Mouse (Mus musculus): ENCODE measurements around the gene Rfc4. TPM values are rescaled to one million over a fixed set of nuclear protein-coding genes. Genes with fewer than 3 reads are reported as not detected.

Rfc4 gene
- 26.8 and 29.4 TPM in 2 replicates for polyA plus RNA-seq (2015; fragmentation: Nextera tagmentation; extraction: Ambion mirVana)

DNA sequence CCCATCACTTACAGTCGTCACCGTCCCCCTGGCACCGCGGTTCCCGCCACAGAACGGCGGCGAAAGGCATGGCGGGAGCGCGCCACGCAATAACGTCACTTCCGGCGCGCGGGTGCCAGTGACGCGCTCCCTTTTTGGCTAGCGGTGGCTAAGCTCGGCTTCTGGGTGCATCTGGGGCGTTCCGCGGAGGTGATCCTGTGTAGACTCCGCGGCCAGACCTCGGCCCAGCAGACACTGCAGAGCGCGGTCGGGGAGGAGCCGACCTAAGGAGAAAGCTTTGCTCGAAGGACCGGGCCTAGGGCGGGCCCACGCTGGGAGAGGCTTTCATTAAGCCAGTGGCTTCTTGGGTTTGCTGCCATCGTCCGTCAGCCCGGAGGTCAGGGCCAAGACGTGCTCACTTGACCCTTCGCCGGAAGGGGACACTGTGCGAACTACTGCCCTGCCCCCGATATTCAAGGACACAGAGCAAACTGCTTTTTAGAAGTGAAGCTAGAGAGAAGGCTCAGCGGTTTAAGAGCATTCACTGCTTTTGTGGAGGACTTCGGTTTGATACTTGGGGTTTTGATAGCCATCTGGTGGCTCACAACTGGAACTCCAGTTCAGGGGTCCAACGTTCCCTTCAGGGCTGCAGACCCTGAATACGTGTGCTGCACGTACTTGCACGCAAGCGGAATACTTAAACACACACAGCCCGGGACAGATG is at the start of gene Rfc4:
Rfc4 (minus strand) TSS at position 65 of the 703 bp plus-strand sequence.

DNA sequence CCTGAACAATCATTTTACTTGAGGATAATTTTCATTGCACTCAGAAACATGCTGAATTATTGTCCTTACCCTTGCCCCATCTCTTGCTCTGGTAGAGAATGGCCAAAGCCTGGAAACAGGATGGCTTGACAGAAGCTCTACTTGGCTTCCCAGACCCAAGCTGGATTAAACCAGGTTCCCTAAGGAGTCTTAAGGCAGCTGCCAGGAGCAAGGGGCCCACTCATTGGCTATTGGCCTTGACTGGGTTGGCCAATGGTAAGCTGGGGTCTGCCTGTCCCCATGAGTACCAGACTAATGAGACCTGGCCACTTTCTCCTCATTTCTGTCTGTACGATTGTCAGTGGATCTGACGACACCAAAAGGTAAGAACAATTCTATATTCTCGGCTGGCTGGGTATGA is 18.7 kb upstream of the Rfc4 start, which contains the start of gene Adipoq:
Adipoq (plus strand) TSS at position 257 of the 400 bp plus-strand sequence.

DNA sequence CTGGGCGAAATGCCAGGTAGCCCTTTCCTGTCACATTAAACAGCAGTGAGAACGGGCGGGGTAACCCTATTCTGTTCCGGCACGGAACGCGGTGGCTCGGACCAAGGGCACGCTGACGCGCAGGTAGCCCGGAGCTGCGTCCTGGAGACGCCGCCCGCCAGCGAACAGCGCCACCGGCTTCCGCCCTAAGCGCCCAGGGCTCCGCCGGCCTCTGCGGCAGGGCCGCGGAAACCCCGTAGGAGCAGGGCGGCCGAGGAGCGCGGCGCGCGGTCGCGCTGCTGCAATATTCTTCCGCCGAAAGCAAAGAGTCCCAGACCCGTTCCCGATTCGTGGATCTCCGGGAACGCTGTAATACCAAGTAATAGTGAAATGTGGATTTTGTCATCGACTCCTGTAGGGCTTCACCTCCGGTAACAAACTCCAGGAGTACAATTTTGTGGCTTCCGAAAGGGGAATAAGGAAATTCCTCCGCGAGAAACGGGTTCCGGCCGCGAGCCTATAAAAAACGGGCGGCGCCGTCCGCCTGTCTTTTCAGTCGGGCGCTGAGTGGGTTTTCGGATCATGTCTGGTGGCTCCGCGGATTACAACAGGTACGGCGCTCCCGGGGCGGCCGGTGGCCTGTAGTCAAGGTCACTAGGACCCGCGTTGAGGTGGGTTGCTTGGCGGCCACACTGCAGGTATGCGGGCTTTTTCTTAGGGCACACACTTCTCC is 20.1 kb downstream of the Rfc4 start, which contains the start of gene Eif4a2:
Eif4a2 (plus strand) TSS at position 214 of the 712 bp plus-strand sequence.

Small RNAs within 50 kb of the gene (microRNA-seq; reads per million reads assigned to microRNA genes)
- gene Gm49346: not detected

Other genes starting within 250 kb of the Rfc4 start
- gene Ahsg, start 236.5 kb downstream of the Rfc4 start, polyA plus RNA-seq (2015; fragmentation: Nextera tagmentation; extraction: Ambion mirVana): 1.2 and 3.1 TPM in 2 replicates
- 0.31 TPM in 1 of 2 replicates, not detected in the other for gene Fetub, start 209.4 kb downstream of the Rfc4 start, polyA plus RNA-seq (2015; fragmentation: Nextera tagmentation; extraction: Ambion mirVana)
- 0.12 and 0.18 TPM in 2 replicates for gene Hrg, start 176.7 kb downstream of the Rfc4 start, polyA plus RNA-seq (2015; fragmentation: Nextera tagmentation; extraction: Ambion mirVana)
- 0.72 and 1.9 TPM in 2 replicates for gene Kng2, start 98.3 kb downstream of the Rfc4 start, polyA plus RNA-seq (2015; fragmentation: Nextera tagmentation; extraction: Ambion mirVana)
- gene Kng1, start 69.9 kb downstream of the Rfc4 start, polyA plus RNA-seq (2015; fragmentation: Nextera tagmentation; extraction: Ambion mirVana): 0.25 and 0.62 TPM in 2 replicates
- gene Eif4a2, start 20.3 kb downstream of the Rfc4 start, polyA plus RNA-seq (2015; fragmentation: Nextera tagmentation; extraction: Ambion mirVana): 263 and 281 TPM in 2 replicates
- 0.31 and 0.47 TPM in 2 replicates for gene Adipoq, start 18.8 kb upstream of the Rfc4 start, polyA plus RNA-seq (2015; fragmentation: Nextera tagmentation; extraction: Ambion mirVana)
- 11.5 TPM in 2 replicates for gene St6gal1, start 97.0 kb upstream of the Rfc4 start, polyA plus RNA-seq (2015; fragmentation: Nextera tagmentation; extraction: Ambion mirVana)

Measured in neural tube, postnatal 0 days (tissue).